Mouse (Mus musculus): Measurements from ENCODE around the gene Nbr1. TPM values are rescaled to one million over a fixed set of nuclear protein-coding genes. Genes with fewer than 3 reads are reported as not detected.
"Not testable (repeated sequence)": the region's sequence is repeated elsewhere in the genome, so short reads cannot be mapped to it uniquely, and the experiment has no call there.

Nbr1 gene
- total RNA-seq, 4 experiments from 2014 or later: 131 to 144 (median 133) TPM

DNA sequence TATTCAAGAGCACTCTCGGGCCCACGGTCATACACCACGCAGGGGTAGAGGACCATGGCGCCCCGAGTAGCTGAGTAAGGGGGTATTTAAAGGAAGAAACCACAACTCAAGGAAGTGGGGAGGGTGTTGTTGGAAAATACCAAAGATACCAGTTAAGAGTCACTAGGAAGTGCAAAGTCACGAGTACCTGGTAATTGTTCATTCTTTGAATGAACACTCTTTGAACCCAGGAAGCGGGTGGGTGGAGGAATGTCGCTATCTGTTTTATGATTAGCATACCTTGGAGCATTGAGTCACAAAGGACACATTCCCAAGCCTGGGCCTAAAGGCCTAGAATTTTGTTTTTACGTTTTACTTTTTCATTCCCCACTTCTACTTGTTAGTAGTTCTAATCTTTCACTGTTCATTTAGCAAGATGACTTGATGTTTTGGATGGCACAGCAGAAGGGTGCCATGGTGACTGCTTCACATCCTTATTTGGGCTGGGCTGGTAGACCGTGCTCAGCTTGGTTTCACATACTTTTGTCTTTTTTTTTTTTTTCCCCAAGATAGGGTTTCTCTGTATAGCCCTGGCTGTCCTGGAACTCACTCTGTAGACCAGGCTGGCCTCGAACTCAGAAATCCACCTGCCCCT is 68.2 kb downstream of the Nbr1 start:
- not testable (repeated sequence) for DNase-seq (ENCODE audit: low spot score in 2 of 2)

DNA sequence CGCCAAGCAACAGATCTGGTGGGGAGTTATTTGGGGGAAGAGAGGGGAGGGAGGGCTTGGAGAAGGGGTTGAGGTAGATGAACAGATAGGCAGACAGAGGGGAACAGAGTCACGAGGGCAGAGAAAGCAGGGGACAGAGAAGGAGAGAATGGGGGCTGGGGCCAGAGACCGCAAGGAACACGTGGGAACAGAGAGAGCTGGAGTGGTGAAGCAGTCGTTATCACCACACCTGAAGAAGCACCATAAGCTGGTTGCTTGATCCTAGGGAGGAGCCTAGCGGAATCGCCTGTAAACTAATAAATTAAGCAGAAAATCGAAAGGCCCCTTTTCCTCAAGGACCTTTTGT is 74.7 kb downstream of the Nbr1 start:
- DNase-seq (ENCODE audit: low spot score in 2 of 2): no peak

DNA sequence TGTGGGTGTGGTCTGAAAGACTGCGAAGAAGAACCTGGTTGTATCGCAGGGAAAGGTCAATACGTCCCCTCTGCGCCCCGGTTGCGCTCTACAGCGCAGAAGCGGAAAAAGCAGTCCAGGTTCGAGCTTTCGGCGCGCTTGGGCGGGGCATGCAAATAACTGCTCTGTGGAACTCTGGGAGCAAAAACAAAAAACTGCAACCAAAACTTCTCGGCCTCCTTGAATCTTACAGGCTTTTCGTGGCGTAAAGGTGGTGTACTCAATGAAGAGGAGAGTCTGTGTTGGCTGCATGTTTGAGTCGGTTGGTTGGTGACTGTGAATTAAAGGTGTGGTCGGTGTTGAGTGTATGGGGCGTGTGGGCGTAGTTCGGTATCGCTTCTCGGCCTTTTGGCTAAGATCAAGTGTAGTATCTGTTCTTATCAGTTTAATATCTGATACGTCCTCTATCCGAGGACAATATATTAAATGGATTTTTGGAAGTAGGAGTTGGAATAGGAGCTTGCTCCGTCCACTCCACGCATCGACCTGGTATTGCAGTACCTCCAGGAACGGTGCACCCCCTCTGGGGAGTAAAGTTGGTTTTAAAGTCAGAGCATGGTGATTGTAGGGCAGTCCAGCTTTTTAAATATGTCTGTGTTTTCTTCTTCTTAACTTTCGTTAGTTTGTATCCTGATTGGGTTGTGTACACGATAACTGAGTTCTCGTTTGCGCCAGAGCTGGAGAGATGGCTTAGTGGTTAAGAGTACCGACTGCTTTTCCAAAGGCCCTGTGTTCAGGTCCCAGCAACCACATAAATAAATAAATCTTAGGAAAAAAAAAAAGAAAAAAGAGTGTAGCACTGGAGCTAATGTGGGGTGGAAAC is 75.3 kb downstream of the Nbr1 start, which contains the start of gene Rdm1:
Rdm1 (plus strand) TSS at position 201 of the 862 bp plus-strand sequence.
- DNase-seq (ENCODE audit: low spot score in 2 of 2): peak; percentile 50 to 74

DNA sequence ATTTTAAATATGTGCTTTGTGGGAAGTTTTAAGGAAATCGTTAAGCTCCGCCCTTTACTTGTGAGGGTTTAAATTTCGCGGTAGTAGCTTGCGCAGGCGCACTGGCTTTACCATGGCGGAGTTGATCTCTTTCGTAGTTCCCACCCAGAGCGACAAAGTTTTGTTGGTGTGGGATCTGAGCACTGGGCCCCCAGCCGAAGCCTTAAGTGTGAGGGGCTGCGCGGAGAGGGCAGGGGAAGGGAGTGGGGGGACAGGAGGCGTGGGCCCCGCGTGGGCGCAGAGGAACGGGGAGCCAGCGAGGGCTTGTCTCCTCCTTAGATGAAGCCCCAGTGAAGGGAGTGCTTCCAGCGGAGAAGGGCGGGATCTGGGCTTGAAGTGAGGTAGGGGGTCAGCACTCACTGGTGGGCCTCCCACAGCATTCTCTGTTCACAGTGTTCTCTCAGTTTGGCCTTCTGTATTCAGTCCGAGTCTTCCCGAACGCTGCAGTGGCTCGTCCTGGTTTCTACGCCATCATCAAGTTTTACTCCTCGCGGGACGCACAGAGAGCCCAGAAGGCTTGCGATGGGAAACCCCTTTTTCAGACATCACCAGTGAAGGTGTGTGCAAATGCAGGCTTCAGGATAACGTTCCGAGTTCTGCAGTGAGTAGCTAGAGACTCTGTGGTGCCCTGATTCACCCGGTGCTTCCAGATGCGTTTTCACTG is 76.1 kb downstream of the Nbr1 start:
- peak; percentile 59 to 74 for DNase-seq (ENCODE audit: low spot score in 2 of 2)

DNA sequence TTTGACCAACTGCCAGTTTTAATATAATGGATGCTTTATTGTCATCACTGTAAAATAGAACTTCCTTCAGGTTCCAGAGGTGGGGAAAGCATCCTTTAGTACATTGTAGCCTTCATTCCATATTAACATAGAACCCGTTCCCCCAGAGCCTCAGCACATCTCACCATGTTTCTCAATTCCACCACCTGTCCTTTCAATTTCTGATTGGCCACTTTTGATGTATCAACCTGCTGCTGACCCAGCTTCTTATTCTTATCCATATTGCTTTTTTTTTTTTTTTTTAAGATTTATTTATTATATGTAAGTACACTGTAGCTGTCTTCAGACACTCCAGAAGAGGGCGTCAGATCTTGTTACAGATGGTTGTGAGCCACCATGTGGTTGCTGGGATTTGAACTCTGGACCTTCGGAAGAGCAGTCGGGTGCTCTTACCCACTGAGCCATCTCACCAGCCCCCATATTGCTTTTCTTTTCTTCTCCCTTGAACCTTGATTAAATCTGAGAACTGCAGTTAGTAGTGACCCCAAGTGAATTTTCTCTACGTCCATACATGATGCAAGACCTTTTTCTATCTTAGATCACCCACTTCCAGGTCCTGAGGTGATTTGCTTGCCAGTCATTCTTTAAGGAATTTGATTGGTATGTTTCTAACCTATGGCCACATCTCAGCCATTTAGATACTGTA is 76.9 kb downstream of the Nbr1 start:
- not testable (repeated sequence) for DNase-seq (ENCODE audit: low spot score in 2 of 2)

Other genes starting within 250 kb of the Nbr1 start
- gene Becn1, start 249.9 kb upstream of the Nbr1 start, total RNA-seq (2022): 100 to 1,000 TPM; 178 to 237 (median 199) TPM
- gene Psme3, start 235.9 kb upstream of the Nbr1 start, total RNA-seq (2022): 100 to 1,000 TPM; 108 to 132 (median 125) TPM
- 1 to 10 TPM; 3.8 to 5.3 (median 4.7) TPM for gene Aoc2, start 227.1 kb upstream of the Nbr1 start, total RNA-seq (2022)
- gene Aoc3, start 221.5 kb upstream of the Nbr1 start, total RNA-seq (2022): under 1 TPM; 0.39 to 0.75 (median 0.59) TPM
- gene G6pc, start 184.6 kb upstream of the Nbr1 start, total RNA-seq (2022): not detected
- gene Aarsd1, start 134.5 kb upstream of the Nbr1 start, total RNA-seq (2022): 10 to 100 TPM; 47.2 to 57.2 (median 47.5) TPM
- 1 to 10 TPM; 4.4 to 6.6 (median 5.2) TPM for gene Gm27029, start 127.4 kb upstream of the Nbr1 start, total RNA-seq (2022)
- 10 to 100 TPM; 31.1 to 37.3 (median 34.4) TPM for gene Rundc1, start 127.1 kb upstream of the Nbr1 start, total RNA-seq (2022)
- gene Ptges3l, start 126.8 kb upstream of the Nbr1 start, total RNA-seq (2022): 1 to 10 TPM; 2.1 to 3.5 (median 3.1) TPM
- 10 to 100 TPM; 20.6 to 44.6 (median 32.7) TPM for gene Rpl27, start 109.9 kb upstream of the Nbr1 start, total RNA-seq (2022)
- 1 to 10 TPM; 2.8 to 4.8 (median 3.3) TPM for gene Ifi35, start 103.7 kb upstream of the Nbr1 start, total RNA-seq (2022)
- 100 to 1,000 TPM; 156 to 190 (median 176) TPM for gene Rnd2, start 87.2 kb upstream of the Nbr1 start, total RNA-seq (2022)
- gene Vat1, start 85.9 kb upstream of the Nbr1 start, total RNA-seq (2022): 10 to 100 TPM; 40.7 to 54.4 (median 45.8) TPM
- gene Brca1, start 194 bp upstream of the Nbr1 start, total RNA-seq (2022): 1 to 10 TPM in 3 of 4 experiments, under 1 TPM in 1; 0.78 to 1.4 (median 1.3) TPM
- gene Tmem106a, start 30.1 kb downstream of the Nbr1 start, total RNA-seq (2022): 1 to 10 TPM in 3 of 4 experiments, under 1 TPM in 1; 0.97 to 3.1 (median 2.2) TPM
- not detected for gene Gm11634, start 47.1 kb downstream of the Nbr1 start, total RNA-seq (2022)
- gene Rdm1, start 75.0 kb downstream of the Nbr1 start, total RNA-seq (2022): 10 to 100 TPM in 2 of 4 experiments, 1 to 10 TPM in 2; 7.8 to 11.5 (median 9.5) TPM
- gene Arl4d, start 113.4 kb downstream of the Nbr1 start, total RNA-seq (2022): 10 to 100 TPM; 25.0 to 36.9 (median 30.7) TPM
- gene Dhx8, start 180.8 kb downstream of the Nbr1 start, total RNA-seq (2022): 10 to 100 TPM; 30.7 to 36.4 (median 32.0) TPM
- gene Etv4, start 233.2 kb downstream of the Nbr1 start, total RNA-seq (2022): 10 to 100 TPM; 10.2 to 13.5 (median 11.1) TPM